ENCODE assay signal across 8 mouse cellular contexts in genomic region chr2:26139034-26139544, GRCm38 (mm10). TPM values are rescaled to one million over a fixed set of nuclear protein-coding genes. Genes with fewer than 3 reads are reported as not detected.
DNase-seq lines count a peak whose midpoint lies in the region; ATAC-seq and TF ChIP-seq lines count a peak whose summit lies in the region.

No protein-coding gene starts in this region.

- peak overlapping the region; percentile 99 for H3K4me3 ChIP-seq in lung, adult 2 months (replicated peaks; ENCODE audit: extremely low read depth, low read depth, low read length)
- H3K4me3 ChIP-seq in embryonic fibroblast, embryonic 13.5 days (ENCODE audit: insufficient read depth, low read length) = peak overlapping the region; percentile 67
- H3K4me3 ChIP-seq in intestine, embryonic 16.5 days (ENCODE audit: low read length) = peak overlapping the region; percentile 88
- peak overlapping the region; percentile 77 for H3K4me3 ChIP-seq in neural tube, embryonic 13.5 days

- H3K4me2 ChIP-seq in intestine, embryonic 16.5 days (ENCODE audit: low read depth, low read length) = peak overlapping the region; percentile 70
- peak overlapping the region; percentile 94 for H3K4me2 ChIP-seq in neural tube, embryonic 13.5 days

- ATAC-seq in intestine, embryonic 16.5 days = no peak
- ATAC-seq in neural tube, embryonic 13.5 days (ENCODE audit: low read depth) = no peak

- H3K4me1 ChIP-seq in lung, adult 2 months (ENCODE audit: control insufficient read depth, insufficient read depth, low read length) = peaks cover 5% of the 10 kb centered on the region
- H3K4me1 ChIP-seq in embryonic fibroblast, embryonic 13.5 days (ENCODE audit: control insufficient read depth, insufficient read depth, low read length) = peaks cover 4% of the 10 kb centered on the region; the same call in 1 of the 2 replicates
- H3K4me1 ChIP-seq in intestine, embryonic 16.5 days (ENCODE audit: control insufficient read depth, insufficient read depth, low read length) = peaks cover 24% of the 10 kb centered on the region
- H3K4me1 ChIP-seq in neural tube, embryonic 13.5 days (replicated peaks) = peaks cover 26% of the 10 kb centered on the region

- H3K27me3 ChIP-seq in intestine, embryonic 16.5 days (replicated peaks; ENCODE audit: control insufficient read depth, insufficient read depth, low read length) = no peaks in the 10 kb centered on the region
- no peaks in the 10 kb centered on the region for H3K27me3 ChIP-seq in neural tube, embryonic 13.5 days

- WGBS in lung, adult 2 months = 60% methylated on average over 7 of the region's 7 CpGs
- 61% methylated on average over 7 of the region's 7 CpGs for whole genome bisulfite sequencing in intestine, embryonic 16.5 days
- 59% methylated on average over 7 of the region's 7 CpGs for WGBS in neural tube, embryonic 13.5 days

- H3K27ac ChIP-seq in embryonic fibroblast, embryonic 13.5 days (ENCODE audit: insufficient read depth, low read length) = no peak overlapping the region
- H3K27ac ChIP-seq in intestine, embryonic 16.5 days (ENCODE audit: low read length) = peak overlapping the region; percentile 93
- H3K27ac ChIP-seq in neural tube, embryonic 13.5 days (replicated peaks) = peak overlapping the region; percentile 98

- TF ChIP-seq CTCF in lung, adult 2 months (IDR thresholded peaks at IDR 0.05; ENCODE audit: insufficient read depth, low read length) = no peak
- no peak for TF ChIP-seq CTCF in embryonic fibroblast, embryonic 13.5 days (IDR thresholded peaks at IDR 0.05; ENCODE audit: borderline replicate concordance, insufficient read depth, low read length)

- H3K9ac ChIP-seq in intestine, embryonic 16.5 days (ENCODE audit: low read depth, low read length) = peak overlapping the region; percentile 90
- peak overlapping the region; percentile 94 for H3K9ac ChIP-seq in neural tube, embryonic 13.5 days

- intact Hi-C loops in left cerebral cortex, postnatal 36 days (cut with DNase I) = no loop called here

- TF ChIP-seq POLR2A in lung, adult 2 months (IDR thresholded peaks at IDR 0.05; ENCODE audit: borderline replicate concordance, extremely low read depth, low read depth, low read length) = no peak
- no peak for TF ChIP-seq POLR2A in embryonic fibroblast, embryonic 13.5 days (IDR thresholded peaks at IDR 0.05; ENCODE audit: low read depth, low read length)

- no peak for DNase-seq in lung, adult 2 months
- DNase-seq in lung, postnatal 10 days = no peak
- no peak for DNase-seq in Muller cell, postnatal 12 days (ENCODE audit: inconsistent ontology term)
- DNase-seq in left cerebral cortex, postnatal 36 days (ENCODE audit: low spot score in 2 of 2) = no peak
- no peak for DNase-seq in cerebellum, postnatal 10 days

- 0 out of 2 replicates have a peak, but pooled peaks cover 3% of the 10 kb centered on the region for H3K9me3 ChIP-seq in intestine, embryonic 16.5 days (ENCODE audit: control insufficient read depth, low read length)
- no peaks in the 10 kb centered on the region; the same call in 1 of the 2 replicates for H3K9me3 ChIP-seq in neural tube, embryonic 13.5 days

- peaks cover 9% of the 10 kb centered on the region; the same call in 1 of the 2 replicates for H3K36me3 ChIP-seq in intestine, embryonic 16.5 days (ENCODE audit: control insufficient read depth, insufficient read depth, low read length)
- peaks cover 23% of the 10 kb centered on the region for H3K36me3 ChIP-seq in neural tube, embryonic 13.5 days

RNA-seq across cellular contexts. Expression of gene Nacc2, which starts 16.1 kb away (rescaled TPM):
- polyA plus RNA-seq in lung, adult 2 months (2012; rRNA removed) = 26.3 and 36.5 TPM in 2 replicates
- 21.1 and 23.1 TPM in 2 replicates for polyA plus RNA-seq in embryonic fibroblast, embryonic 13.5 days (2011; ENCODE audit: insufficient read length, low read depth, missing spikeins)
- 18.6 and 20.4 TPM in 2 replicates for polyA plus RNA-seq in intestine, embryonic 16.5 days (2015; fragmentation: Nextera tagmentation; extraction: Ambion mirVana)
- 18.0 and 19.2 TPM in 2 replicates for polyA plus RNA-seq in neural tube, embryonic 13.5 days (2015; fragmentation: Nextera tagmentation; extraction: Ambion mirVana)
- 10 to 100 TPM; 69.8 to 75.7 TPM for total RNA-seq in left cerebral cortex, postnatal 36 days (2021)
